Mouse (Mus musculus) macrophage (primary cell): ENCODE measurements at regions not wholly inside any gene's neighbourhood (a gene's known extent, or its start where the extent isn't known, plus 50 kb on each side); places are given as distances from the start of the nearest gene placed in this dataset.

Source experiments
- H3K27ac ChIP-seq: fragments of 350-480 bp; formaldehyde crosslinking; 2 replicates; pipeline ENCODE4 v1.9.0; 2021
- H3K36me3 ChIP-seq: fragments of 350-480 bp; formaldehyde crosslinking; 2 replicates; pipeline ENCODE4 v1.9.0; 2021; ENCODE audit errors: inconsistent target
- H3K4me3 ChIP-seq: fragments of 350-480 bp; formaldehyde crosslinking; 2 replicates; pipeline ENCODE4 v1.9.0; 2021; ENCODE audit errors: inconsistent target
- H3K79me2 ChIP-seq: fragments of 350-480 bp; formaldehyde crosslinking; 2 replicates; pipeline ENCODE4 v1.9.0; 2021; ENCODE audit errors: inconsistent target
- WGBS: methylation state at CpG from one replicate; pipeline ENCODE4 v1.1.7; 2026; ENCODE audit warnings: inconsistent platforms; ENCODE audit not compliant: missing documents; 5-methylcytosine and 5-hydroxymethylcytosine counted together

- H3K4me3 ChIP-seq = no peak overlapping the region
These were observed 52.7 kb upstream of the Gm21915 start for GRCm38 (mm10) chr9:40617676-40618062.

GRCm38 (mm10) chr9:40617036-40617675 is 53.3 kb upstream of the Gm21915 start:
- H3K4me3 ChIP-seq = no peak overlapping the region; the same call in 1 of the 2 replicates
- 11% methylated on average over 19 of the region's 20 CpGs for WGBS

More at GRCm38 (mm10) chr9:40617676-40618062, 52.7 kb upstream of the Gm21915 start:
- 40% methylated on average over 10 of the region's 10 CpGs for WGBS
- no peaks in the 10 kb centered on the region for H3K36me3 ChIP-seq
- no peak overlapping the region for H3K27ac ChIP-seq
- no peaks in the 10 kb centered on the region for H3K79me2 ChIP-seq

GRCm38 (mm10) chr9:40616426-40617035 is 53.9 kb upstream of the Gm21915 start:
- Histone ChIP-seq H3K27ac (peak overlapping the region; percentile 8; the same call in 1 of the 2 replicates), H3K36me3 (no peaks in the 10 kb centered on the region), H3K4me3 (no peak overlapping the region), H3K79me2 (no peaks in the 10 kb centered on the region)
- 3% methylated on average over 9 of the region's 11 CpGs for WGBS

More at GRCm38 (mm10) chr9:40617036-40617675, 53.3 kb upstream of the Gm21915 start:
- H3K79me2 ChIP-seq = no peaks in the 10 kb centered on the region
- H3K27ac ChIP-seq = peak overlapping the region; percentile 8; the same call in 1 of the 2 replicates
- no peaks in the 10 kb centered on the region for H3K36me3 ChIP-seq

GRCm38 (mm10) chr9:40615891-40616290 is 54.5 kb upstream of the Gm21915 start:
- 43% methylated on average over 8 of the region's 8 CpGs for WGBS
- Histone ChIP-seq H3K27ac (no peak overlapping the region), H3K4me3 (no peak overlapping the region), H3K79me2 (no peaks in the 10 kb centered on the region), H3K36me3 (no peaks in the 10 kb centered on the region)

- Histone ChIP-seq H3K79me2 (no peaks in the 10 kb centered on the region), H3K4me3 (no peak overlapping the region), H3K27ac (no peak overlapping the region), H3K36me3 (no peaks in the 10 kb centered on the region)
- WGBS = 73% methylated on average over 5 of the region's 5 CpGs
These were observed 56.3 kb upstream of the Gm21915 start for GRCm38 (mm10) chr9:40614071-40614470.

GRCm38 (mm10) chr9:40613182-40613581 is 57.2 kb upstream of the Gm21915 start:
- no peaks in the 10 kb centered on the region for H3K79me2 ChIP-seq
- no peaks in the 10 kb centered on the region for H3K36me3 ChIP-seq
- H3K27ac ChIP-seq = no peak overlapping the region
- H3K4me3 ChIP-seq = no peak overlapping the region
- 100% methylated on average over 4 of the region's 4 CpGs for WGBS

- 100% methylated on average over 1 of the region's 1 CpGs for WGBS
- peak overlapping the region; percentile 43 for H3K27ac ChIP-seq
These were observed 57.7 kb upstream of the Gm21915 start for GRCm38 (mm10) chr9:40612755-40613154.

GRCm38 (mm10) chr9:40612312-40612711 is 58.1 kb upstream of the Gm21915 start:
- H3K4me3 ChIP-seq = no peak overlapping the region
- H3K36me3 ChIP-seq = no peaks in the 10 kb centered on the region
- peak overlapping the region; percentile 43 for H3K27ac ChIP-seq
- WGBS = 63% methylated on average over 4 of the region's 4 CpGs
- no peaks in the 10 kb centered on the region for H3K79me2 ChIP-seq

More at GRCm38 (mm10) chr9:40612755-40613154, 57.7 kb upstream of the Gm21915 start:
- H3K4me3 ChIP-seq = no peak overlapping the region
- no peaks in the 10 kb centered on the region for H3K36me3 ChIP-seq
- no peaks in the 10 kb centered on the region for H3K79me2 ChIP-seq

GRCm38 (mm10) chr9:40611626-40612025 is 58.8 kb upstream of the Gm21915 start:
- no peak overlapping the region for H3K4me3 ChIP-seq
- WGBS = 95% methylated on average over 3 of the region's 3 CpGs

GRCm38 (mm10) chr9:40608596-40608995 is 61.8 kb upstream of the Gm21915 start:
- no peak overlapping the region for H3K4me3 ChIP-seq
- WGBS = 93% methylated on average over 14 of the region's 14 CpGs
- H3K27ac ChIP-seq = no peak overlapping the region
- no peaks in the 10 kb centered on the region for H3K79me2 ChIP-seq
- H3K36me3 ChIP-seq = no peaks in the 10 kb centered on the region

More at GRCm38 (mm10) chr9:40611626-40612025, 58.8 kb upstream of the Gm21915 start:
- peak overlapping the region; percentile 43 for H3K27ac ChIP-seq
- H3K36me3 ChIP-seq = no peaks in the 10 kb centered on the region
- no peaks in the 10 kb centered on the region for H3K79me2 ChIP-seq

GRCm38 (mm10) chr9:40607941-40608340 is 62.5 kb upstream of the Gm21915 start:
- H3K79me2 ChIP-seq = no peaks in the 10 kb centered on the region
- no peak overlapping the region for H3K27ac ChIP-seq
- no peaks in the 10 kb centered on the region for H3K36me3 ChIP-seq
- WGBS = 55% methylated on average over 16 of the region's 18 CpGs
- no peak overlapping the region for H3K4me3 ChIP-seq

GRCm38 (mm10) chr9:40603521-40603920 is 66.9 kb upstream of the Gm21915 start:
- WGBS = 50% methylated on average over 1 of the region's 1 CpGs
- Histone ChIP-seq H3K4me3 (no peak overlapping the region), H3K36me3 (no peaks in the 10 kb centered on the region), H3K79me2 (no peaks in the 10 kb centered on the region), H3K27ac (no peak overlapping the region)

GRCm38 (mm10) chr9:40598431-40598831 is 67.2 kb upstream of the Gramd1b start:
- no peaks in the 10 kb centered on the region for H3K79me2 ChIP-seq
- 93% methylated on average over 7 of the region's 7 CpGs for WGBS
- no peaks in the 10 kb centered on the region for H3K36me3 ChIP-seq
- H3K27ac ChIP-seq = no peak overlapping the region
- H3K4me3 ChIP-seq = no peak overlapping the region

GRCm38 (mm10) chr9:40587421-40587820 is 56.2 kb upstream of the Gramd1b start:
- H3K4me3 ChIP-seq = no peak overlapping the region
- WGBS = 64% methylated on average over 2 of the region's 2 CpGs
- H3K36me3 ChIP-seq = no peaks in the 10 kb centered on the region
- H3K27ac ChIP-seq = no peak overlapping the region
- no peaks in the 10 kb centered on the region for H3K79me2 ChIP-seq

GRCm38 (mm10) chr9:40586581-40586980 is 55.4 kb upstream of the Gramd1b start:
- 87% methylated on average over 7 of the region's 7 CpGs for WGBS

More at GRCm38 (mm10) chr9:40586581-40586980, 55.4 kb upstream of the Gramd1b start:
- no peak overlapping the region for H3K27ac ChIP-seq
- no peaks in the 10 kb centered on the region for H3K36me3 ChIP-seq
- H3K4me3 ChIP-seq = no peak overlapping the region
- no peaks in the 10 kb centered on the region for H3K79me2 ChIP-seq
